Mouse (Mus musculus): ENCODE data around the gene Fbxw9. TPM values are rescaled to one million over a fixed set of nuclear protein-coding genes. Genes with fewer than 3 reads are reported as not detected.
A peak's percentile ranks its signal among the peaks of the same experiment; 100 is the strongest.

The Fbxw9 gene
- polyA plus RNA-seq, 1 experiment, result 29.3 TPM

DNA sequence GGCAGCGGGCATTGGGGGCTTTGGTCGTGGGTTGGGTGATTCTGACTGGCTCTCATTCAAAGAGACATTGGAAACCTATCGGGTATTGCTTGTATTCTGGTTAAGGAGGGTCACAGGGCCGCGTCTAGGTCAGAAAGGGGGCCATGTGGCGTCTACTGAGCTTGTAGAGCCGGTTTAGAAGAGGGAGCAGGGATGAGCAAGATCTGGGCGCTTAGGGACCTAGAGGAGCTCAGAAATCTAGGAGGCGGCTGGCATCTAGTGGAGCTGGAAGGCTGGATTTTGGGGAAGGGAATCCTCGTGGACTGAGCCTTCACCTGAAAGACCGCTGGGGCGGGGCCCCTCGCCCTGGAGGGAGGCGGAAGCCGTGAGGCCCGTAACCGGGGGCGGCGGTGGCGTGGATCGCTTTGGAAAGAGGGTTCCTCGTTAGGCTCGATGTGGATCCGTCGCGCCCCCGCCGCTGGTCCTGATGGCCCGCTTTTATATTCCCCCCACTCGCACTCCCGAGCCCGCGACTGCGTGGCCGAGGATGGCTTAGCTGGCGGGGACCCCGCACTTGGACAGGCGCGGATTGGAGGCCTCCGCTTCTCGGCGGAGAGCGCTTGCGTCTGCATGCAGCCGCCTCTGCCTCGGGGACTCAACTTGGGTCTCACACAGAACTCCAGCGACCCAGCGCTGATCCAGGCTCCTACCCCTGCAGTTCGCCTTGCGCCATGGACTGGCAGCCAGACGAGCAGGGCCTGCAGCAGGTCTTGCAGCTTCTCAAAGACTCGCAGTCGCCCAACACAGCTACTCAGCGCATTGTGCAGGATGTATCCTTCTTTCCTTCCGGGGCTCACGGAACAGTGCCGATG is 21.9 kb upstream of the Fbxw9 start:
- H3K27me3 ChIP-seq (ENCODE audit: control insufficient read depth, insufficient read depth, low read length), result no peaks in the 10 kb centered on the region
- DNase-seq, result peak; percentile 41 to 61
- under 1% methylated on average over 57 of the region's 57 CpGs for WGBS
- H3K27ac ChIP-seq (ENCODE audit: insufficient read depth, low read length), result peak overlapping the region; percentile 56
- TF ChIP-seq POLR2A (IDR thresholded peaks at IDR 0.05; ENCODE audit: borderline replicate concordance, insufficient read depth, low read length), result no peak
- TF ChIP-seq CTCF (IDR thresholded peaks at IDR 0.05; ENCODE audit: borderline replicate concordance, insufficient read depth, low read depth, low read length), result no peak
- peaks cover 7% of the 10 kb centered on the region; the same call in 1 of the 2 replicates for H3K4me1 ChIP-seq (ENCODE audit: control insufficient read depth, insufficient read depth, low read length)
- H3K4me3 ChIP-seq (replicated peaks; ENCODE audit: insufficient read depth, low read depth, low read length), result peak overlapping the region; percentile 93

DNA sequence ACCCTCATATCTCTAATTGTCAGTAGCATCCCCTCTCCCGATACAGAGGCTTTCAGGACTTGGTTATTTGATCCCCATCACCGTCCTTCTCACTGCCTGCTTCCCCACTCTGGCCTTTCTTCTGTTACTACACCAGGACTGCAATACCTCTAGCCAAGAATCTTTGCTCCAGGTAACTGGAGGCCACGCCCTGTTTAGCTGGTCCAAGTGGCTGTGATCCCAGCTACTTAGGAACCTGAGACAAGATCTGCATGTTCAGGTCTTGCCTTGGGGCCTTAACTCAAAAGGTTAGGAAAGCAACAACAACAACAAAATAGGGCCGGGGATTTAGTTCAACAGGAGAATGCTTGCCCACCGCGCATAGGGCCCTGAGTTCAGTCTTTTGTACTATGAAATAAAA is 16.2 kb upstream of the Fbxw9 start:
- no peaks in the 10 kb centered on the region for H3K4me1 ChIP-seq (ENCODE audit: control insufficient read depth, insufficient read depth, low read length)
- H3K27me3 ChIP-seq (ENCODE audit: control insufficient read depth, insufficient read depth, low read length), result no peaks in the 10 kb centered on the region
- WGBS, result 92% methylated on average over 6 of the region's 6 CpGs
- DNase-seq, result no peak
- H3K4me3 ChIP-seq (replicated peaks; ENCODE audit: insufficient read depth, low read depth, low read length), result no peak overlapping the region
- no peak overlapping the region for H3K27ac ChIP-seq (ENCODE audit: insufficient read depth, low read length)
- TF ChIP-seq POLR2A (IDR thresholded peaks at IDR 0.05; ENCODE audit: borderline replicate concordance, insufficient read depth, low read length) (no peak), CTCF (IDR thresholded peaks at IDR 0.05; ENCODE audit: borderline replicate concordance, insufficient read depth, low read depth, low read length) (no peak)

DNA sequence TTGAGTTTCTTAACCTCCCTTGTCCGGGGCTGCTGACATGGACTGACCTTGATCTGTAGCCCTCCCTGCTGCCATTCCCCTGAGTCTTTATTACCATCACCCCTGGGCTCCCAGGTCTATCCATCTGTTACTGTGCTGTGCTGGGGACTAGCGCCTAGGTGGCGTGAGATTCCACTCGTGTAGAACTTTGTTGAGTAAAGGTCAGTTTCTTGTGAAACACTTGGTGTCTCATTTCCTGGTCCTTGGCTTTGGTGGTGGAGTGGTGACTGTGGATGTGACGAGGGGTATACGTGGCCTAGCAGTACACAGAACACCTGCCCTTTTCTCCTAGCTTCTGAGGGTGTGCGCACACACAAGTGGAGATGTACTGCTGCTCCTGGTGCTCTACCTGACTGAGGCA is 2.5 kb upstream of the Fbxw9 start:
- Histone ChIP-seq H3K4me1 (ENCODE audit: control insufficient read depth, insufficient read depth, low read length) (no peaks in the 10 kb centered on the region), H3K27ac (ENCODE audit: insufficient read depth, low read length) (no peak overlapping the region), H3K27me3 (ENCODE audit: control insufficient read depth, insufficient read depth, low read length) (no peaks in the 10 kb centered on the region), H3K4me3 (replicated peaks; ENCODE audit: insufficient read depth, low read depth, low read length) (no peak overlapping the region)
- DNase-seq, result no peak
- 77% methylated on average over 7 of the region's 7 CpGs for WGBS
- no peak for TF ChIP-seq POLR2A (IDR thresholded peaks at IDR 0.05; ENCODE audit: borderline replicate concordance, insufficient read depth, low read length)
- TF ChIP-seq CTCF (IDR thresholded peaks at IDR 0.05; ENCODE audit: borderline replicate concordance, insufficient read depth, low read depth, low read length), result no peak

DNA sequence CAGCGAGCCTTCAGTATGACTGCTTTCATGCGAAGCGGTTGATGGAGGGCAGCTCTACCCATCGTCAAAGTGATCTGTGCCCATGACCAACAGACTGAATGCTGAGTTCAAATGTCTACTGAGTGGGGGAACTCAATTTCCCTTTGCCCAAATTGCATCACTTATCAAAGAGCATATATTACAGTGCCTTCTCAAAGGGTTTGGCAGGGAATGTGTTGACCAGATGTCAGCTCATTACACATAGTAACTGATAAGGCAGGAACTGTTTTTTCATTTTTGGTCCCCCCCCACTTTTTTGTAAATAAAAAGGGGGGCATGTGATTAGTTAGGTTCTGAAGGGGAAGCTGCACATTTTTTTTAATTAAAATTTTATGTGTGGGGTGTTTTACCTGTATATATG is 2.7 kb downstream of the Fbxw9 start:
- TF ChIP-seq CTCF (IDR thresholded peaks at IDR 0.05; ENCODE audit: borderline replicate concordance, insufficient read depth, low read depth, low read length) (no peak), POLR2A (IDR thresholded peaks at IDR 0.05; ENCODE audit: borderline replicate concordance, insufficient read depth, low read length) (no peak)
- Histone ChIP-seq H3K4me3 (replicated peaks; ENCODE audit: insufficient read depth, low read depth, low read length) (no peak overlapping the region), H3K4me1 (ENCODE audit: control insufficient read depth, insufficient read depth, low read length) (0 out of 2 replicates have a peak, but pooled peaks cover under 1% of the 10 kb centered on the region), H3K27me3 (ENCODE audit: control insufficient read depth, insufficient read depth, low read length) (no peaks in the 10 kb centered on the region), H3K27ac (ENCODE audit: insufficient read depth, low read length) (no peak overlapping the region)
- 94% methylated on average over 4 of the region's 4 CpGs for WGBS
- no peak for DNase-seq

DNA sequence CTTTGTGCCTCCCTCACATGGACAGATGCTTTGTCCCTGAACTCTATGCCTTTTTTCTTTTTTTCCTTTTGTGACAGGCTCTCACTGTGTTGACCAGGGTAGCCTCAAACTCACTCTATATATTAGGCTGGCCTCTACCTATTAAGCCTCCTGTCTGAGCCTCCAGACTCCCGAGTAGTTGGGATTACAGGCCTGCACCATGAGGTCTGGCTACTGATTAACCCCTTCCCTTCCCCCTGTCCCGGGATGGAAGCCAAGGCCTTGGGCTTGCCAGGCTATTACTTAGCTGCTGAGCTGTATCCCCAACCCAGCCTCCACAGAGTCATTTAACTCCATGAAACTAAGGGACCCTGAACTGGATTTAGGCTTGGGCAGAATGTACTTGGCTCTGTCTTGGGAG is 5.4 kb downstream of the Fbxw9 start:
- 0 out of 2 replicates have a peak, but pooled peaks cover 6% of the 10 kb centered on the region for H3K4me1 ChIP-seq (ENCODE audit: control insufficient read depth, insufficient read depth, low read length)
- H3K27ac ChIP-seq (ENCODE audit: insufficient read depth, low read length), result no peak overlapping the region
- TF ChIP-seq POLR2A (IDR thresholded peaks at IDR 0.05; ENCODE audit: borderline replicate concordance, insufficient read depth, low read length) (no peak), CTCF (IDR thresholded peaks at IDR 0.05; ENCODE audit: borderline replicate concordance, insufficient read depth, low read depth, low read length) (no peak)
- 34% methylated on average over 2 of the region's 2 CpGs for WGBS
- no peaks in the 10 kb centered on the region for H3K27me3 ChIP-seq (ENCODE audit: control insufficient read depth, insufficient read depth, low read length)
- H3K4me3 ChIP-seq (replicated peaks; ENCODE audit: insufficient read depth, low read depth, low read length), result no peak overlapping the region
- DNase-seq, result no peak

DNA sequence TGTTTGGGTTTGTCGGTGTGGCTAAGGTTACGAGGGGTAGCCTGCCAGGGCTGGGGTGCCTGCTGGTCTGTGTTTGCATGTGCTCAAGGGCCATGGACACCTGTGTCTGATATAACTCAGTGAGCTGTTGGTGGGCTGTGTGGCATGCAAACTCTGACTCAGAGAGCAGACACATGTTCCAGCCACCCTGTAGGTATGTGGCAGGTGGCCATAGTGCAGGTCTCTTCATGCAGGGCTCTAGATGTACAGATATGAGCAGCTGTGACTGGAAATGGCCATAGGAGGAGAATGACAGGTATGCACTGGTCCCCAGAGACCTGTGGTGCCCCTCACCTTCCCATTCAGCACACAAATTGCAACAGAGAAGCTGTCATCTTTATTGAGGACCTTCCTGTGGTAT is 7.3 kb downstream of the Fbxw9 start:
- TF ChIP-seq CTCF (IDR thresholded peaks at IDR 0.05; ENCODE audit: borderline replicate concordance, insufficient read depth, low read depth, low read length), result no peak
- H3K27ac ChIP-seq (ENCODE audit: insufficient read depth, low read length), result no peak overlapping the region
- no peak for DNase-seq
- no peaks in the 10 kb centered on the region for H3K27me3 ChIP-seq (ENCODE audit: control insufficient read depth, insufficient read depth, low read length)
- H3K4me1 ChIP-seq (ENCODE audit: control insufficient read depth, insufficient read depth, low read length), result 0 out of 2 replicates have a peak, but pooled peaks cover 6% of the 10 kb centered on the region
- no peak overlapping the region for H3K4me3 ChIP-seq (replicated peaks; ENCODE audit: insufficient read depth, low read depth, low read length)
- 97% methylated on average over 2 of the region's 2 CpGs for WGBS

DNA sequence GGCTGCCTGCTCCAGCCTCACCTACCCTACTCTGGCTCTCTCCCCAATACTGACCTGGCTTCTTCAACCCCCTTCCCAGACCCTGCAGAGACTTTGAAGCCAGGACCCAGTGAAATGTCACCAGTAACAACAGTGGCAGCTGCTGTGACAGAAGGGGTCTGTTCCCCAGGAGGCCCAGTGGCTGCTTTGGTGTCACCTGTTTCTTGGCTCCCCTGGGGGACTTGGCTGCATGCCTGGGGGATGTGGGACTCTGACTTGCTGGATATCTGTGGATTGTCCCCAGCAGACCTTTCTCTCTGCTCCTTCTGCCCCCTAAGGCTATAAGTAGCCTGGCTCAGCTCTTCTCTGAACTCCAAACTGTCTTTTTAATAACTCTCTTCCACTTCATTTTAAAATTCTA is 8.1 kb downstream of the Fbxw9 start, which contains the start of gene Gm5741:
TSS of gene Gm5741 (minus strand) at position 1 of the 400 bp plus-strand sequence.
- TF ChIP-seq POLR2A (IDR thresholded peaks at IDR 0.05; ENCODE audit: borderline replicate concordance, insufficient read depth, low read length) (no peak), CTCF (IDR thresholded peaks at IDR 0.05; ENCODE audit: borderline replicate concordance, insufficient read depth, low read depth, low read length) (no peak)
- H3K27me3 ChIP-seq (ENCODE audit: control insufficient read depth, insufficient read depth, low read length), result no peaks in the 10 kb centered on the region
- H3K27ac ChIP-seq (ENCODE audit: insufficient read depth, low read length), result no peak within 1 kb of the TSS
- DNase-seq, result no peak
- peaks cover 8% of the 10 kb centered on the region; the same call in 1 of the 2 replicates for H3K4me1 ChIP-seq (ENCODE audit: control insufficient read depth, insufficient read depth, low read length)
- no peak within 1 kb of the TSS for H3K4me3 ChIP-seq (replicated peaks; ENCODE audit: insufficient read depth, low read depth, low read length)

DNA sequence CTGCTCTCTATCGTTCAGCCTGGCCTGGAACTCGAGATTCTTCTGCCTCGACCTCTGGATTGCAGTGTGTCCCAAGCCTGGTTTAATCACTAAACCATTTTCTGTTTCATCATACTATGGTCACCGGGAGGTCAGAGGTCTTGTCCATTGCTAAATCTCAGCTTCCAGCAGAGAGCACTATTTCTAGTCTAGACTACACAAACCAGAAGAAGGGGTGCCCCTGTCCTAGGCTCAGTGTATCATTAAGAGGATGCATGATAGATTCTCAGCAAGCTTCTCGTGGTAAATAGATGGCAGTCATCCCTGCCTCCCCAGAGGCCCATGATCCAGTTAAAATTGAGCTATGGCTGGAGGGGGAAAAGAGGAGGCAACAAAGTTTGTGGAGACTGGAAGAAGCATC is 11.2 kb downstream of the Fbxw9 start:
- H3K4me3 ChIP-seq (replicated peaks; ENCODE audit: insufficient read depth, low read depth, low read length), result no peak overlapping the region
- peak overlapping the region; percentile 14; the same call in 1 of the 2 replicates for H3K27ac ChIP-seq (ENCODE audit: insufficient read depth, low read length)
- H3K4me1 ChIP-seq (ENCODE audit: control insufficient read depth, insufficient read depth, low read length), result peaks cover 14% of the 10 kb centered on the region
- H3K27me3 ChIP-seq (ENCODE audit: control insufficient read depth, insufficient read depth, low read length), result no peaks in the 10 kb centered on the region
- no peak for DNase-seq
- WGBS, result 81% methylated on average over 5 of the region's 5 CpGs
- TF ChIP-seq POLR2A (IDR thresholded peaks at IDR 0.05; ENCODE audit: borderline replicate concordance, insufficient read depth, low read length) (no peak), CTCF (IDR thresholded peaks at IDR 0.05; ENCODE audit: borderline replicate concordance, insufficient read depth, low read depth, low read length) (no peak)
